Mouse (Mus musculus) embryonic facial prominence, embryonic 14.5 days (tissue): ENCODE measurements around the gene Gm49358. TPM values are rescaled to one million over a fixed set of nuclear protein-coding genes. Genes with fewer than 3 reads are reported as not detected.

Experiments
- ATAC-seq: fragments of 200-750 bp; cut with Nextera tagmentation; 2 replicates; pipeline ENCODE4 v1.8.0; 2017; ENCODE audit warnings: low read depth, moderate number of reproducible peaks, moderate TSS enrichment
- DNase-seq: peaks from one replicate; pipeline ENCODE4 v3.0.0-alpha.2; 2015; ENCODE audit warnings: low spot score
- H3K27ac ChIP-seq: fragments of 300-500 bp; sonication (generic); replicated peaks from 2 replicates; pipeline ENCODE4 v1.5.1; 2014; ENCODE audit warnings: low read depth, mild to moderate bottlenecking, low read length, moderate library complexity
- H3K27me3 ChIP-seq: fragments of 300-500 bp; sonication (generic); replicated peaks from 2 replicates; pipeline ENCODE4 v1.6.1; 2014; ENCODE audit warnings: low read length; ENCODE audit not compliant: control insufficient read depth, insufficient read depth
- H3K36me3 ChIP-seq: fragments of 300-500 bp; sonication (generic); 2 replicates; pipeline ENCODE4 v1.6.1; 2014; ENCODE audit warnings: low read length, mixed read lengths; ENCODE audit not compliant: control insufficient read depth, insufficient read depth
- H3K4me1 ChIP-seq: fragments of 300-500 bp; sonication (generic); 2 replicates; pipeline ENCODE4 v1.6.1; 2014; ENCODE audit warnings: antibody characterized with exemption, low read length; ENCODE audit not compliant: control insufficient read depth, insufficient read depth
- H3K4me2 ChIP-seq: fragments of 300-500 bp; sonication (generic); 2 replicates; pipeline ENCODE4 v1.6.1; 2014; ENCODE audit warnings: low read depth, mild to moderate bottlenecking, low read length, moderate library complexity, mixed read lengths
- H3K4me3 ChIP-seq: fragments of 300-500 bp; sonication (generic); 2 replicates; pipeline ENCODE4 v1.5.1; 2014; ENCODE audit warnings: low read depth, mild to moderate bottlenecking, low read length
- H3K9ac ChIP-seq: fragments of 300-500 bp; sonication (generic); 2 replicates; pipeline ENCODE4 v1.6.1; 2014; ENCODE audit warnings: low read depth, mild to moderate bottlenecking, low read length, moderate library complexity, mixed read lengths
- H3K9me3 ChIP-seq: fragments of 300-500 bp; sonication (generic); 2 replicates; pipeline ENCODE4 v1.6.1; 2016; ENCODE audit warnings: low read length; ENCODE audit not compliant: control insufficient read depth
- WGBS: fragments of 180-500 bp; shearing (Covaris S2); extraction: QIAGEN DNeasy Blood & Tissue Kit; methylation state at CpG from one replicate; pipeline ENCODE4 v1.1.7; 2014; 5-methylcytosine and 5-hydroxymethylcytosine counted together
- polyA plus RNA-seq: library from polyadenylated mRNA; unstranded; fragments of >200 nt; fragmentation: Nextera tagmentation; extraction: Ambion mirVana; gene quantifications from 2 replicates; pipeline ENCODE4 v1.2.1, GENCODE M21; 2014

Gm49358 gene
- polyA plus RNA-seq, 1 experiment from 2014 or later: not detected

GRCm38 (mm10) chr10:86771701-86772100, 7.9 kb downstream of the Gm49358 start:
- Histone ChIP-seq H3K4me3 (no peak overlapping the region), H3K36me3 (no peaks in the 10 kb centered on the region), H3K9me3 (no peaks in the 10 kb centered on the region), H3K4me2 (no peak overlapping the region), H3K9ac (no peak overlapping the region), H3K27me3 (no peaks in the 10 kb centered on the region), H3K4me1 (no peaks in the 10 kb centered on the region), H3K27ac (no peak overlapping the region)
- DNase-seq (no peak), ATAC-seq (no peak)
- 72% methylated on average over 5 of the region's 5 CpGs for WGBS

GRCm38 (mm10) chr10:86772231-86772631, 8.5 kb downstream of the Gm49358 start:
- peak; percentile 15; the same call in 1 of the 2 replicates for ATAC-seq

GRCm38 (mm10) chr10:86773360-86773759, 9.6 kb downstream of the Gm49358 start:
- H3K27me3 ChIP-seq: no peaks in the 10 kb centered on the region
- no peaks in the 10 kb centered on the region for H3K4me1 ChIP-seq
- 70% methylated on average over 4 of the region's 4 CpGs for WGBS
- no peak for DNase-seq
- no peak overlapping the region for H3K4me3 ChIP-seq
- H3K9me3 ChIP-seq: no peaks in the 10 kb centered on the region
- H3K36me3 ChIP-seq: no peaks in the 10 kb centered on the region
- ATAC-seq: no peak
- no peak overlapping the region for H3K9ac ChIP-seq
- H3K27ac ChIP-seq: no peak overlapping the region
- no peak overlapping the region for H3K4me2 ChIP-seq

More at GRCm38 (mm10) chr10:86772231-86772631, 8.5 kb downstream of the Gm49358 start:
- Histone ChIP-seq H3K27me3 (no peaks in the 10 kb centered on the region), H3K4me1 (no peaks in the 10 kb centered on the region), H3K27ac (no peak overlapping the region), H3K9me3 (no peaks in the 10 kb centered on the region), H3K36me3 (no peaks in the 10 kb centered on the region), H3K4me3 (no peak overlapping the region), H3K9ac (no peak overlapping the region), H3K4me2 (no peak overlapping the region)
- WGBS: 58% methylated on average over 6 of the region's 6 CpGs
- DNase-seq: peak; percentile 33

GRCm38 (mm10) chr10:86776281-86776680, 12.5 kb downstream of the Gm49358 start:
- H3K4me3 ChIP-seq: no peak overlapping the region
- H3K9me3 ChIP-seq: no peaks in the 10 kb centered on the region
- WGBS: 40% methylated on average over 9 of the region's 9 CpGs
- ATAC-seq (no peak), DNase-seq (peak; percentile 14)
- H3K27me3 ChIP-seq: no peaks in the 10 kb centered on the region
- 0 out of 2 replicates have a peak, but pooled peaks cover 7% of the 10 kb centered on the region for H3K4me1 ChIP-seq
- H3K36me3 ChIP-seq: no peaks in the 10 kb centered on the region
- H3K27ac ChIP-seq: no peak overlapping the region
- no peak overlapping the region for H3K9ac ChIP-seq
- H3K4me2 ChIP-seq: no peak overlapping the region

- no peaks in the 10 kb centered on the region for H3K9me3 ChIP-seq
- H3K36me3 ChIP-seq: no peaks in the 10 kb centered on the region
- H3K4me1 ChIP-seq: peaks cover 7% of the 10 kb centered on the region; the same call in 1 of the 2 replicates
- WGBS: 45% methylated on average over 19 of the region's 19 CpGs
- no peaks in the 10 kb centered on the region for H3K27me3 ChIP-seq
- H3K27ac ChIP-seq: no peak overlapping the region; the same call in 1 of the 2 replicates
- H3K4me2 ChIP-seq: peak overlapping the region; percentile 89
- peak overlapping the region; percentile 75 for H3K9ac ChIP-seq
- ATAC-seq (no peak), DNase-seq (no peak)
- peak overlapping the region; percentile 66 for H3K4me3 ChIP-seq
Measured at GRCm38 (mm10) chr10:86777614-86778319, 14.0 kb downstream of the Gm49358 start.

GRCm38 (mm10) chr10:86778398-86779116, 14.8 kb downstream of the Gm49358 start, which contains the start of gene Nt5dc3:
TSS of gene Nt5dc3 (plus strand) at chr10:86779005.
- H3K4me1 ChIP-seq: peaks cover 7% of the 10 kb centered on the region; the same call in 1 of the 2 replicates
- no peaks in the 10 kb centered on the region for H3K36me3 ChIP-seq
- H3K27ac ChIP-seq: no peak within 1 kb of the TSS; the same call in 1 of the 2 replicates
- H3K9me3 ChIP-seq: no peaks in the 10 kb centered on the region
- DNase-seq (peak; percentile 97), ATAC-seq (peak; percentile 95)
- H3K4me3 ChIP-seq: peak within 1 kb of the TSS; percentile 66
- WGBS: 2% methylated on average over 30 of the region's 44 CpGs
- H3K4me2 ChIP-seq: peak within 1 kb of the TSS; percentile 89
- no peaks in the 10 kb centered on the region for H3K27me3 ChIP-seq
- peak within 1 kb of the TSS; percentile 75 for H3K9ac ChIP-seq

GRCm38 (mm10) chr10:86779117-86779755, 15.5 kb downstream of the Gm49358 start:
- Histone ChIP-seq H3K36me3 (no peaks in the 10 kb centered on the region), H3K4me2 (peak overlapping the region; percentile 89), H3K4me1 (peaks cover 7% of the 10 kb centered on the region; the same call in 1 of the 2 replicates), H3K27me3 (no peaks in the 10 kb centered on the region), H3K9ac (peak overlapping the region; percentile 75), H3K27ac (no peak overlapping the region), H3K9me3 (no peaks in the 10 kb centered on the region), H3K4me3 (peak overlapping the region; percentile 66)
- ATAC-seq (peak; percentile 32), DNase-seq (peak; percentile 27)
- WGBS: under 1% methylated on average over 38 of the region's 58 CpGs

- H3K27ac ChIP-seq: no peak overlapping the region
- no peaks in the 10 kb centered on the region for H3K9me3 ChIP-seq
- ATAC-seq (no peak), DNase-seq (no peak)
- H3K4me2 ChIP-seq: peak overlapping the region; percentile 89
- 15% methylated on average over 12 of the region's 12 CpGs for WGBS
- peaks cover 7% of the 10 kb centered on the region; the same call in 1 of the 2 replicates for H3K4me1 ChIP-seq
- H3K27me3 ChIP-seq: no peaks in the 10 kb centered on the region
- no peaks in the 10 kb centered on the region for H3K36me3 ChIP-seq
- peak overlapping the region; percentile 75 for H3K9ac ChIP-seq
- H3K4me3 ChIP-seq: peak overlapping the region; percentile 66
Measured at GRCm38 (mm10) chr10:86779816-86780500, 16.2 kb downstream of the Gm49358 start.
